Mouse (Mus musculus) G1E (cell line): ENCODE results near the gene Rora. TPM values are rescaled to one million over a fixed set of nuclear protein-coding genes. Genes with fewer than 3 reads are reported as not detected.

Experiments used
- ATAC-seq: 2 replicates; pipeline ENCODE4 v1.8.0; 2016; ENCODE audit warnings: mild to moderate bottlenecking; ENCODE audit not compliant: insufficient number of reproducible peaks, poor library complexity, low FRiP score, severe bottlenecking; ENCODE audit errors: extremely low read depth
- DNase-seq: peaks from one replicate; pipeline ENCODE4 v3.0.0; 2012; ENCODE audit warnings: low spot score
- H3K27me3 ChIP-seq: 2 replicates; pipeline ENCODE4 v1.6.1; 2012; ENCODE audit warnings: mild to moderate bottlenecking, low read length, inconsistent platforms; ENCODE audit not compliant: insufficient read depth
- H3K36me3 ChIP-seq: replicated peaks from 2 replicates; pipeline ENCODE3; 2012; ENCODE audit warnings: mild to moderate bottlenecking, inconsistent platforms
- H3K4me1 ChIP-seq: 2 replicates; pipeline ENCODE4 v1.6.1; 2012; ENCODE audit warnings: low read depth, low read length, inconsistent platforms, mixed read lengths; ENCODE audit not compliant: insufficient read depth
- H3K4me3 ChIP-seq: 2 replicates; pipeline ENCODE4 v1.5.1; 2012; ENCODE audit warnings: low read depth, mild to moderate bottlenecking, inconsistent platforms, low read length, moderate library complexity, mixed read lengths
- H3K9me3 ChIP-seq: replicated peaks from 2 replicates; pipeline ENCODE4 v1.6.1; 2012; ENCODE audit warnings: inconsistent platforms
- CTCF ChIP-seq: IDR thresholded peaks from 2 replicates; pipeline ENCODE4 v1.5.1; 2012; ENCODE audit warnings: low read depth, low read length, inconsistent platforms, mixed read lengths
- GATA1 ChIP-seq: IDR thresholded peaks from 2 replicates; pipeline ENCODE4 v1.6.1; 2012; ENCODE audit warnings: borderline replicate concordance, low read length, inconsistent platforms, mixed read lengths
- GATA2 ChIP-seq: IDR thresholded peaks from 2 replicates; pipeline ENCODE4 v1.6.1; 2012; ENCODE audit warnings: low read depth, low read length, inconsistent platforms, borderline replicate concordance
- POLR2AphosphoS5 ChIP-seq: IDR thresholded peaks from 2 replicates; pipeline ENCODE4 v1.6.1; 2012; ENCODE audit warnings: low read depth, low read length, inconsistent platforms; ENCODE audit not compliant: insufficient replicate concordance
- TAL1 ChIP-seq: conservative IDR thresholded peaks from 2 replicates; pipeline ENCODE4 v1.6.1; 2012; ENCODE audit warnings: low read depth, low read length, inconsistent platforms, mixed read lengths
- polyA plus RNA-seq: library from polyadenylated mRNA; stranded (reverse); fragments of >175 nt; gene quantifications from 2 replicates; pipeline ENCODE4 v1.2.3, GENCODE M21; 2012
- total RNA-seq, 2 experiments: library from RNA; stranded (forward) in 1 of 2; stranded (reverse) in 1 of 2; fragments of 200-1000 nt in 1 of 2; fragments of >200 nt in 1 of 2; fragmentation: Nextera tagmentation in 1 of 2; gene quantifications; 2 replicates each; pipeline ENCODE4 v1.2.3; 2014 to 2017

The Rora gene
- total and polyA plus RNA-seq, 3 experiments: 0.11 TPM; not detected in 2

DNA sequence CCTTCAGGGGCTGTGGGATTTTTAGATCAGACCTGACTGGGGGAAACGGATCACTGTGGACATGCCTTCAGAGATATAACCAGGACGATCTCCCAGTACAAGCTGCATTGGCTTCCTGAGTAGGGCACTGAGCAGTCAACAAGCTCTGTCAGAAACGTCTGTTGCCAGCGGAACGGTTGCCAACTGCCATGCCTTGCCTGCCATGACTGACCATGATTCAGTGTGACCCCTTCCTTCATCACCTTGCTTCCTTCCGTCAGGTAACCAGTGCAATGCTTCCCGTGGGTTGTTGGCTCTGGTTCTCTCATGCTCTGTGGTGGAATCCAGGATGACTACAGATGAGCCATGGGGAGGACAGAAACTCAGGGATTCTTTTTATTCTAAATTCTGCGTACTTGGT is 16.3 kb upstream of the Rora start:
- Histone ChIP-seq H3K4me3 (no peak overlapping the region), H3K4me1 (no peaks in the 10 kb centered on the region), H3K27me3 (no peaks in the 10 kb centered on the region), H3K9me3 (peaks cover 39% of the 10 kb centered on the region), H3K36me3 (no peaks in the 10 kb centered on the region)
- ATAC-seq (no peak), DNase-seq (no peak)
- no peak for TF ChIP-seq GATA1
- no peak for TF ChIP-seq GATA2
- no peak for TF ChIP-seq CTCF
- no peak for TF ChIP-seq POLR2AphosphoS5
- no peak for TF ChIP-seq TAL1

DNA sequence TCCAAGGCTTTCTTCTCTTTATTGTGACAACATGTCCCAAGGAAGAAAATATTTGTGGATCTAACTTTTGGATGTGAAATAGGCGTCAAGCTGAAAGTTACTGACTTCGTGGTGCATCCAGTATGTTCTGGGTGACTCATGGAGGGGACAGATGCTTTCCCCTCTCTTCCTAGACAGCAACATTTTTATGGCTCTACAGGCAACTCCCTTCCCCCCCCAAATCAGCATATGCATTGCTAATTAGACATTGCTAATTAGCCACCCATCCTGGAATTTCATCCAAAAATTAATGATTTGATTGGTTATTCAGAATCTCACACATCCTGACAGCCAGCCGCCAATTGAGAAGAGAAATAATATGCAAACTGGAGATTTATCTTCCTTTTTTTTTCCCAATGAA is 12.5 kb upstream of the Rora start:
- ATAC-seq: no peak
- TF ChIP-seq GATA2: no peak
- no peak for TF ChIP-seq POLR2AphosphoS5
- no peak for TF ChIP-seq TAL1
- TF ChIP-seq CTCF: no peak
- no peak for TF ChIP-seq GATA1
- Histone ChIP-seq H3K36me3 (no peaks in the 10 kb centered on the region), H3K4me1 (no peaks in the 10 kb centered on the region), H3K27me3 (no peaks in the 10 kb centered on the region), H3K9me3 (peaks cover 48% of the 10 kb centered on the region), H3K4me3 (no peak overlapping the region)
- no peak for DNase-seq

DNA sequence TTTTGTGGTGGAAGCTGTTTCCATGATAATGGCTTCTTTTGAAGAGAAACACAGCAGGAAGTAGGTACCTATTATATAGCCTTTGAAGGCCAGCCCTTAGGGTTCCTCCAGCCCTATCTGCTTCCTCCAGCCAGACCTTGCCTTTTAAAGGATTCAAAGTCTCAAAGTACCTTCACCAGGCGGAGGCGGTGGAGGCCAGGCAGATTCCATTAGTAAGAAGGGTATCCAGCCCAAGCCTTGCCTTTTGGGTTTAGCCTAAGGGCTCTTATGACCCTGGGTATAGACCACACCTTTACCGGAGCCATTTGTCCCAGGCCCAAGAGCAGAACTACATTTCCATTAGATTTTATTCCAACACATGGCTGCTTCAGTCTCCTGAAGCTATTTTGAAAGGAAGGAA is 5.5 kb upstream of the Rora start:
- H3K36me3 ChIP-seq: no peaks in the 10 kb centered on the region
- H3K27me3 ChIP-seq: no peaks in the 10 kb centered on the region
- H3K4me1 ChIP-seq: no peaks in the 10 kb centered on the region
- no peak for TF ChIP-seq POLR2AphosphoS5
- TF ChIP-seq CTCF: no peak
- TF ChIP-seq GATA2: no peak
- TF ChIP-seq GATA1: no peak
- TF ChIP-seq TAL1: no peak
- peaks cover 31% of the 10 kb centered on the region for H3K9me3 ChIP-seq
- no peak overlapping the region for H3K4me3 ChIP-seq
- no peak for DNase-seq
- no peak for ATAC-seq

DNA sequence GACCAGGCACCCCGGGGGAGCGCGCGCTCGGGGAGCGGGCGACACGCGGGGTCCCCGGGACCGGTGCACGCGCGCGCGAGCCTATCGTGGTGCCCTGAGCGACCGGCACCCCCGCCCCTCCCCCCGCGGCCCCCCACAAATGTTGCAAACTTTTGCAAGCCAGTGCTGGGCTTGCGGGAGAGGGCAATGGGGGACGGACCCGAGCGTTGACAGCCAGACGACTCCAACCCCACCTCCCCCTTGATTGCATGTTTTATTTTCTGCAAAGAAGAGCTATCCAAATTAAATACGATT is 400 bp downstream of the Rora start:
- no peak for ATAC-seq

DNA sequence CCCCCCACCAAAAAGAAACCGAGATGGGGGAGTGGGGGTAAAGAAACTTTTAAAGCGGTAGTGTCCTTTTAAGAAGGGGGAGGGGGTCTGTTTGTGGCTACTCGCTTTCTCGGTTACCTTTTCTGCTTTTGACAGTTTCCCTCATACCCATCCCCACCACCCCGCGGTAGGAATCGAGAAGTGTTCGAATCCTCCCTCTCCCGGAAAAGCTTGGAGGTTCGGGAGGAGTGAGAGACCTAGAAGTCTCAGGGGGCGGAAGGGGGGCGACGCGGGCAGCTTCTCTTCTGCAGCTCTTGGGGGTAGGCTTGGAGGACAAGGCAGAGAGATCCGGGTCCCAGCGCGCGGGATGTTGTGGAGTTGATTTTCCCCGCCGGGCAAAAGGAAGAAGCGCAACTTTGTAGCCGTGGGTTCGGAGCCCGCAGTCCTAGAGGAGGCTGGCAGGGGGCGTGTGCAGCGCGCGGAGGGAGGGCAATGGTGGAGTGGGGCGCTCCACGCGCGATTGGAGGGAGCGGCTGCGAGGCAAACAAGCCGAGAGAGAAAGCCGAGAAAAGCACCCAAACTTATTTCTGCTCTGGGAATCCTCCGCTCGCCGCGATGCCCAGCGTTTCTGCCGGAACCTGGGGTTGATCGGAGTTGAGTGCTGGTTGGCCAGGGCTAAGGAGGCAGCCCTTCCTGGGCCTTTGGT is 889 bp downstream of the Rora start:
- peaks cover 37% of the 10 kb centered on the region for H3K9me3 ChIP-seq
- H3K4me1 ChIP-seq: no peaks in the 10 kb centered on the region
- no peak overlapping the region for H3K4me3 ChIP-seq
- DNase-seq (no peak), ATAC-seq (no peak)
- no peak for TF ChIP-seq CTCF
- no peak for TF ChIP-seq POLR2AphosphoS5
- TF ChIP-seq GATA2: no peak
- TF ChIP-seq TAL1: no peak
- TF ChIP-seq GATA1: no peak
- H3K36me3 ChIP-seq: no peaks in the 10 kb centered on the region
- no peaks in the 10 kb centered on the region for H3K27me3 ChIP-seq

More for the DNA sequence above, 400 bp downstream of the Rora start:
- TF ChIP-seq GATA1 (no peak), GATA2 (no peak), TAL1 (no peak), POLR2AphosphoS5 (no peak), CTCF (no peak)
- Histone ChIP-seq H3K36me3 (no peaks in the 10 kb centered on the region), H3K4me1 (no peaks in the 10 kb centered on the region), H3K9me3 (peaks cover 41% of the 10 kb centered on the region), H3K27me3 (no peaks in the 10 kb centered on the region), H3K4me3 (no peak overlapping the region)
- no peak for DNase-seq

DNA sequence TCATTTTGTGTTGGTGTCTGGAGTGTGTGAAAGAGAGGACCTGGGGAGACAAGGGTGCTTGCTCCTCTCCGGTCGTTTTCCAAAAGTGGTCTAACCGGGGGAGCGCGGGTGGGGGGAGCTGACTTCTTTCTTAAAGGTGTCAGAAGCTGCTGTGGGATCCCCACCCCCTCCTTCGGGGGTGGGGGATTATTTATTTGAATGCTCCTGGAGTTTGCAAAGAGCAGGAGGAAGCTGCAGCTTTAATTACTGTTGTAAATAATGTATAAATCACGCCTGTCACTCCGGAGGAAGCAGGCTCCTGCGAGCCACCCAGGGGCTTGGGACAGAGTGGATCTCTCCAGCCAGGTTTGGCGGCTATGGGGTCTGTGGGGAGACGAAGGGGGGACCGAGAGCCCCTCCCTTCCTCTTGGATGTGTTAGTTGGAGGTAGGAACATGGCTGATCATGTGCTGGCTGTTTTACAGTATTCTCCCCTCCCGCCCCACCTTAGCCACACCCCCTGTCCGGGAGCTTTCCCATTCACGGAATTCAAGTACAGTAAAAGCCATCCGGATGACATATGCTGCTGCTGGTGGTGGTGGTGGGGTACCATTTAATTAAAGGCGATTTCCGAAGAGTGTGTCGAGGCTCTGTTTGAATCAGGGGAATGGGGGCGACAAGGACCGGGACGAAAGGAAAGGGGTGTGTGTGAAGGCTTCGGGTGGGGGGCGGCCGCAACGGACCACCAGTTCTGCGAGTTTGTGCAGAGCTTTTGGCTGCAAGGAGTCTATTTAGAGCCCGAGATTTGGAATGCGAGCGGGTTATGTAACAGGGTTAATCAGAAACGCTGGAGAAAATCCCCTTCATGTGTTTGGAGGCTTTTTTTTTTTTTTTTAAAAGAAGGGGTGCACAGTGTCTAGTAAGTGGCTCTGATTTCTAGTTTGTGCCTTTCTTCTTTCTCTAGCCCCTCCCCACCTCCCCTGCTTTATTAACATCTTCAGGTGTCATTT is 1.7 kb downstream of the Rora start:
- H3K36me3 ChIP-seq: no peaks in the 10 kb centered on the region
- no peak for ATAC-seq
- H3K9me3 ChIP-seq: peaks cover 33% of the 10 kb centered on the region
- no peaks in the 10 kb centered on the region for H3K4me1 ChIP-seq
- DNase-seq: no peak
- H3K4me3 ChIP-seq: no peak overlapping the region
- TF ChIP-seq TAL1: no peak
- no peak for TF ChIP-seq GATA2
- no peak for TF ChIP-seq POLR2AphosphoS5
- TF ChIP-seq GATA1: no peak
- no peak for TF ChIP-seq CTCF
- no peaks in the 10 kb centered on the region for H3K27me3 ChIP-seq
